Mouse (Mus musculus): Measurements from ENCODE around the gene Kiz.

Kiz gene

GRCm38 (mm10) chr2:146865781-146866180 lies 10.1 kb downstream of the Kiz start:
- no peak for DNase-seq (ENCODE audit: low read depth, low spot score)

- DNase-seq (ENCODE audit: low read depth, low spot score) = no peak
Measured at GRCm38 (mm10) chr2:146871300-146872269, 15.9 kb downstream of the Kiz start.

- no peak for DNase-seq (ENCODE audit: low read depth, low spot score)
Measured at GRCm38 (mm10) chr2:146872697-146873096, 17.0 kb downstream of the Kiz start.

- DNase-seq (ENCODE audit: low read depth, low spot score) = no peak
Measured at GRCm38 (mm10) chr2:146873881-146874441, 18.3 kb downstream of the Kiz start.

GRCm38 (mm10) chr2:146877423-146878098 lies 21.9 kb downstream of the Kiz start:
- no peak for DNase-seq (ENCODE audit: low read depth, low spot score)

- DNase-seq (ENCODE audit: low read depth, low spot score) = no peak
Measured at GRCm38 (mm10) chr2:146881623-146882022, 26.0 kb downstream of the Kiz start.

GRCm38 (mm10) chr2:146884291-146884855 lies 28.7 kb downstream of the Kiz start:
- peak; percentile 8 for DNase-seq (ENCODE audit: low read depth, low spot score)

- no peak for DNase-seq (ENCODE audit: low read depth, low spot score)
Measured at GRCm38 (mm10) chr2:146888786-146889414, 33.2 kb downstream of the Kiz start.

GRCm38 (mm10) chr2:146898977-146899376 lies 43.3 kb downstream of the Kiz start:
- DNase-seq (ENCODE audit: low read depth, low spot score) = no peak

GRCm38 (mm10) chr2:146916085-146916484 lies 60.4 kb downstream of the Kiz start:
- no peak for DNase-seq (ENCODE audit: low read depth, low spot score)

- DNase-seq (ENCODE audit: low read depth, low spot score) = no peak
Measured at GRCm38 (mm10) chr2:146917770-146918169, 62.1 kb downstream of the Kiz start.

GRCm38 (mm10) chr2:146920375-146921160 lies 64.9 kb downstream of the Kiz start:
- no peak for DNase-seq (ENCODE audit: low read depth, low spot score)

GRCm38 (mm10) chr2:146925296-146925695 lies 69.6 kb downstream of the Kiz start:
- no peak for DNase-seq (ENCODE audit: low read depth, low spot score)

- no peak for DNase-seq (ENCODE audit: low read depth, low spot score)
Measured at GRCm38 (mm10) chr2:146925846-146926245, 70.2 kb downstream of the Kiz start.

- no peak for DNase-seq (ENCODE audit: low read depth, low spot score)
Measured at GRCm38 (mm10) chr2:146948223-146948776, 92.6 kb downstream of the Kiz start.

- no peak for DNase-seq (ENCODE audit: low read depth, low spot score)
Measured at GRCm38 (mm10) chr2:146956366-146956765, 100.7 kb downstream of the Kiz start.

- DNase-seq (ENCODE audit: low read depth, low spot score) = peak; percentile 52
Measured at GRCm38 (mm10) chr2:146958398-146958911, 102.8 kb downstream of the Kiz start.

GRCm38 (mm10) chr2:146958951-146959821 lies 103.5 kb downstream of the Kiz start:
- DNase-seq (ENCODE audit: low read depth, low spot score) = peak; percentile 47

- DNase-seq (ENCODE audit: low read depth, low spot score) = no peak
Measured at GRCm38 (mm10) chr2:146975024-146975423, 119.4 kb downstream of the Kiz start.
